Mouse (Mus musculus) embryonic fibroblast, embryonic 13.5 days (primary cell): ENCODE results near the gene Atr. TPM values are rescaled to one million over a fixed set of nuclear protein-coding genes. Genes with fewer than 3 reads are reported as not detected.

Experiments used
- H3K27ac ChIP-seq: 2 replicates; pipeline ENCODE4 v1.5.1; 2012; ENCODE audit warnings: low read length, control low read depth, inconsistent platforms; ENCODE audit not compliant: insufficient read depth
- H3K4me1 ChIP-seq: 2 replicates; pipeline ENCODE4 v1.6.1; 2011; ENCODE audit warnings: low read length; ENCODE audit not compliant: control insufficient read depth, insufficient read depth
- H3K4me3 ChIP-seq: 2 replicates; pipeline ENCODE4 v1.5.1; 2011; ENCODE audit warnings: mild to moderate bottlenecking, control low read depth, low read length; ENCODE audit not compliant: insufficient read depth
- CTCF ChIP-seq: IDR thresholded peaks from 2 replicates; pipeline ENCODE4 v1.5.1; 2011; ENCODE audit warnings: mild to moderate bottlenecking, control low read depth, low read length, moderate library complexity, borderline replicate concordance; ENCODE audit not compliant: insufficient read depth
- POLR2A ChIP-seq: IDR thresholded peaks from 2 replicates; pipeline ENCODE4 v1.6.1; 2011; ENCODE audit warnings: low read depth, mild to moderate bottlenecking, control low read depth, low read length, moderate library complexity
- polyA plus RNA-seq: library from polyadenylated mRNA; stranded (reverse); fragments of >200 nt; gene quantifications from 2 replicates; pipeline ENCODE4 v1.2.4, GENCODE M21; 2011; ENCODE audit warnings: low read depth; ENCODE audit not compliant: missing spikeins, insufficient read length

The Atr gene
- polyA plus RNA-seq, 1 experiment, result 19.9 TPM

DNA sequence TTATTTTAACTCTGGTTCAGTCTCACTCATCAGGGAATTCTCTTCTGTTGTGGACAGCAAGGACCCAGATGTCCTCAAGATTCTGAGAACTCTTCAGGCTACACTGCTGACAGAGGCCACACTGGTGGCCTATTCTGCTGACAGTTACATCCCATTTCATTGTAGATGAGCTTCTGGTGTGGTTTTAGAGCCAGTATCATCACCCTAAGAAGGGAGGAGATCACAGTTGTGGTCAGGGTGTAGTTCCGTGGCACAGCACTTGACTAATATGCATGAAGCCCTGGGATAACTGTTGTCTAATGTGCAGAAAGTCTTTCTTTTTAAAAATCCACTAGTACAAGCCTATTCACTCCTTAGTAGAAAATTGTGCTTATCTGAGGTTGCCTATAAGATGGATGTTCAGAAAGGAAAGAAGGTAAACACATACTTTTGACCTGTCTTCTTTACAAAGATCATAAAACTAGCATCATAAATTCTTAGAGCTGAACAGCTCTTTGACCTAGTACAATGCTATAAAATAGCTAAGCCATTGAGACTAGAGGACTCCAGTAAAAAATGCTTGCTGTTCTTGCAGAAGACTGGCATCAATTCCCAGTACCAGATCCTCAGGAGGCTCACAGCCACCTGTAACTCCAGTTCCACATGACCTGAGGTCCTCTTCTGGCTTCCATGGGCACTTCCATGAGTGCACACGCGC, 102.5 kb downstream of the Atr start:
- Histone ChIP-seq H3K4me1 (no peaks in the 10 kb centered on the region), H3K27ac (no peak overlapping the region), H3K4me3 (no peak overlapping the region)
- no peak for TF ChIP-seq POLR2A
- TF ChIP-seq CTCF, result no peak

DNA sequence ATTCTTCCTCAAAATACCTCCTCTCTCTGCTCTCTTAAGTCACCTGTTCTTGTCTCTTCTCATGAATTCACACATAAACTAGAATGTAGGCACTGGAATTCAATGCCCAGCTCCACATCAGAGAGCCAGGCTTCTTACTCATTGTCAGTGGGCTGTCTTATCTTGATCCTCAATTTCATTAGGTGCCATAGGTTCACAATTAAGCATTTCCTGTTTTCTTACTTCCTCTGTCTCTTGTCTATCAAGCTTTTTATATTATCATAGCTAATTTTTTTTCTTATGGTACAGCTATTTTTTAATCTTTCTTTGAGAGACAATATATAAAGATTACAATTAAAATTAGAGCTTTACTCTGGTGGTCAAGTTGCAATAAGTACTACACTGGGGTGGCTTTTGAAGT, 103.7 kb downstream of the Atr start:
- no peaks in the 10 kb centered on the region for H3K4me1 ChIP-seq
- no peak for TF ChIP-seq POLR2A
- no peak for TF ChIP-seq CTCF
- no peak overlapping the region for H3K27ac ChIP-seq
- no peak overlapping the region for H3K4me3 ChIP-seq

DNA sequence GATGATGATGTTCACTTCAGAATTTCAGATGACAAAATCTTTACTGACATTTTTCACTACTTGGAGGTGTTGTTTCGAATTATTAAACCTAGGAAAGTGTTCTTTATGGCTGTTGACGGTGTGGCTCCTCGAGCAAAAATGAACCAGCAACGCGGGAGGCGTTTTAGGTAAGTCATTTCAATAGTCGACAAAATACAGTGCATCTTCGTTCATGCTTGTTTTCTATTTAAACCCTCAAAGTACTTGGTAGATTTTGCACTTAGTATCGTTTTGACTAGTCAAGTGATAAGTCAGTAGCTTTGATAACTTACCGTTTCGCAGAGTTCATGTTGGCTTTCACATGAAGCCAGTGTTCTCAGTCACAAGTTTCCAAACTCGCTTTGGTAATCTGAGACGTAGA, 106.6 kb downstream of the Atr start:
- TF ChIP-seq CTCF, result no peak
- no peak for TF ChIP-seq POLR2A
- Histone ChIP-seq H3K4me1 (no peaks in the 10 kb centered on the region), H3K27ac (no peak overlapping the region), H3K4me3 (no peak overlapping the region)

DNA sequence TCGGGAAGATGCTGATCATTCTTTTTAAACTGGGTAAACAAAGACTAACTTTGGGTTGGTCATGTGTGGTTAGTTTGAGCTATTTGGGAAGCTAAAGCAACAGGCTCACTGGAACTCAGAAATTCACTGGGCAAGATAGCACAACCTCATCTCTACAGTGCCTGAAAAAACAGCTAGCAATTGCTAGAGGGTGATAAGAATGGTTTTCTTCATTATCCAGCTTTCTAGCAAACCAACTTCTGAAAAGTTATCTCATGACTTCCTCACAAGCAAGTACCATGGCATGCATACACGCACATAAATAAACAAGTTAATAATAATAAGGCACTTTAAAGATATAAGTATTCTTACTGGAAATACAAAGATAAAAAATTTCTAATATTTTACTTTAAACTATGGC, 120.9 kb downstream of the Atr start:
- Histone ChIP-seq H3K27ac (no peak overlapping the region), H3K4me1 (no peaks in the 10 kb centered on the region), H3K4me3 (no peak overlapping the region)
- TF ChIP-seq CTCF (no peak), POLR2A (no peak)

DNA sequence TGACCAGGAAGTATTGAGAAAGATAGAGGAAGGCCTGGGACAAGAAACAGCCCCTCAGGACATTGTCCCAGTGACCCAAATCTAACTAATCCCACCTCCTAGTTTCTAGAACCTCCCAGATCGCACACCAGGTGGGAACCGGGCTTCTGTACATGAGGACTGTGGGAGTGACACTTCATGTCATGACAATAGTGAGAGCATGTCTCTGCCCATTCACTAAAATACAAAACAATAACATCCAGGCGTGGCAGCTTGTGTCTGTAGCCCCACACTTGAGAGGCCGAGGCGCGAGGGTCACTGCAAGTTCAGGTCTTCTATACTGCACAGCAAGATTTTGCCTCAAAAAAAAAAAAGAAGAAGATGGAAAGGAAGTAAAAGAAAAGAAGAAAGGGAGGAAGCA, 122.5 kb downstream of the Atr start:
- H3K4me3 ChIP-seq, result no peak overlapping the region
- H3K27ac ChIP-seq, result no peak overlapping the region
- TF ChIP-seq CTCF (no peak), POLR2A (no peak)
- no peaks in the 10 kb centered on the region for H3K4me1 ChIP-seq

DNA sequence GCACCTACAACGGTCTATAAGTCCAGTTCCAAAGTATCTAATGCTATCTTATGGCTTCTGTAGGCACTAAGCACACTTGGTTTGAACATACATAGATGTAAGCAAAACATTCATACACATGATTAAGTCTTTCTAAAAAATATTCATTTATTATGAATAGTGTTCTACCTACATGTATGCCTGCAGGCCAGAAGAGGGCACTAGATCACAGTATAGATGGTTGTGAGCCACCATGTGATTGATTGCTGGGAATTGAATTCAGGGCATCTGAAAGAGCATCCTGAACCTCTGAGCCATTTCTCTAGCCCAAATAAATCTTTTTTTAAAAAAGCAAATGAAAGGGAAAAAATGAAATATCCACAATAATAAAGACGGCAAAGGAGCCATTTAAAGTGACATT, 134.9 kb downstream of the Atr start:
- Histone ChIP-seq H3K27ac (no peak overlapping the region), H3K4me3 (no peak overlapping the region), H3K4me1 (no peaks in the 10 kb centered on the region)
- TF ChIP-seq CTCF (no peak), POLR2A (no peak)

Other genes starting within 250 kb of the Atr start
- gene Pcolce2, start 220.0 kb upstream of the Atr start, polyA plus RNA-seq, result 6.7 and 7.9 TPM in 2 replicates
- gene Trpc1, start 107.2 kb upstream of the Atr start, polyA plus RNA-seq, result 7.1 and 9.6 TPM in 2 replicates
- 0.57 and 0.61 TPM in 2 replicates for gene Pls1, start 12.3 kb upstream of the Atr start, polyA plus RNA-seq
- 28.6 and 30.9 TPM in 2 replicates for gene Xrn1, start 97.2 kb downstream of the Atr start, polyA plus RNA-seq